Mouse (Mus musculus) heart, postnatal 14 days (tissue): ENCODE measurements at regions not wholly inside any gene's neighbourhood (a gene's known extent, or its start where the extent isn't known, plus 50 kb on each side); places are given as distances from the start of the nearest gene placed in this dataset.

ENCODE experiments used
- DNase-seq, 2 experiments: peaks; one replicate each; pipeline ENCODE4 v3.0.0; 2021 to 2022
- intact Hi-C: fragments of 180-260 bp; cut with DNase I; formaldehyde crosslinking; loops from one replicate; pipeline ENCODE4 v1.15.1; 2025

DNA sequence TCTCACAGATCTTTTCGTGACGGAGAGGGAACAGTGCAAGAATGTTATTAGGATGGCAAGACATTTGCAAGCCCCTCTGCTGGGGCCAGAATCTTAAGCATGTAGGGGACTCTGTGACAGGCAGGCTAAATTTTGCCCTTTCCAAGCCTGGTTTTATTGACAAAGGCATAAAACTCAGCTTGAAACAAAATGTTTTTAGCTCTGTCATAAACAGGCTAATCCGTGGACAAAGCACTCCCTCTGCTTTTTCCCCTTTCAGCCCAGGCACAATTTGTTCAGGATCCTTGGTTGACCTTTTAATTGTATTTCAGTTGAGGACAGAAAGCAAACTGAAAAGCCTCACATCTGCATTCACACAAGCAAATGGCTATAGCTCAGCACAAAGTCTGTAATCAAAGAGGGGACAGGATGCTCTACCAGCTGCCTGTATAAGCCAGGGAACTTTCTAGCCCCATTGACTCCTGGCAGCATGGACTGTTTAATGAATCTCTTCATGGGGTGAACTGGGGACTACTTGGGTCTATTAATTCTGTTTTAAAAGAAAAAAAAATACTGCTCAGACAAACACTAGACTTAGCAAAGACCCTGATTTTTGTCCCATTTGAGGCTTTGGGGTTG is 320.0 kb downstream of the 4930474N05Rik start:
- intact Hi-C loops: no loop called here
- DNase-seq: no peak

DNA sequence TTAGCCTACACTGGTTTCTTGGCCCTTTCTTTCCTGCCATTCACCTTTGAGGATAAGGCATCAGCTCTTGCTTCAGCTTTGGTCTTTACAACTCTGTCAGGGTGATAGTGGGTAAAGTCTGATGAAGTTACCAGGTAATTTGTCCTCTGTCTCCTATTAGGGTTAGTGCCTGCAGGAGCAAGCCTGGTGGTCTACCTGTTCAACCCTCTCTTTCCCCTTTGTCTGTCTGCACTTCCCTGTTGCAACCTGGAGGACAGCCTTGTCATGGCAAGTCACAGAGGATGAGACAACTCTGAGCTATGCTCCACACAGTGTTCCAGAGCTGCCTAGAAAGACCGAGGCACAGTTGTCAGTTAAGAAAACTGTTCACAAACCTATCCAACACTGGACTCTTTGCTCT is 319.5 kb downstream of the 4930474N05Rik start:
- intact Hi-C loops: no loop called here
- DNase-seq: no peak
